Mouse (Mus musculus) adrenal gland, adult 18-20 months (tissue): ENCODE data around the gene Slc30a2. TPM values are rescaled to one million over a fixed set of nuclear protein-coding genes. Genes with fewer than 3 reads are reported as not detected.
A peak's percentile ranks its signal among the peaks of the same experiment; 100 is the strongest.
"Not testable (repeated sequence)": the region's sequence is repeated elsewhere in the genome, so short reads cannot be mapped to it uniquely, and the experiment has no call there.

Source experiments
- DNase-seq, 2 experiments: peaks; one replicate each; pipeline ENCODE4 v3.0.0; 2021 to 2022; ENCODE audit warnings: low spot score in 2 of 2
- total RNA-seq, 2 experiments: library from RNA; stranded (reverse); gene quantifications; 1 replicate in 1 of 2; 2 replicates in 1 of 2; pipeline ENCODE4 v1.2.3; 2021

The Slc30a2 gene
- total RNA-seq, 2 experiments from 2014 or later, result 28.9 to 47.4 TPM

GRCm38 (mm10) chr4:134319074-134319473 is 23.9 kb upstream of the Slc30a2 start:
- DNase-seq, result no peak

- DNase-seq, result no peak
Measured at GRCm38 (mm10) chr4:134319674-134320073, 23.3 kb upstream of the Slc30a2 start.

GRCm38 (mm10) chr4:134321524-134321923 is 21.5 kb upstream of the Slc30a2 start:
- no peak for DNase-seq

- no peak for DNase-seq
Measured at GRCm38 (mm10) chr4:134324655-134325054, 18.3 kb upstream of the Slc30a2 start.

- DNase-seq, result no peak
Measured at GRCm38 (mm10) chr4:134326859-134327530, 16.0 kb upstream of the Slc30a2 start.

- DNase-seq, result no peak
Measured at GRCm38 (mm10) chr4:134328151-134328550, 14.8 kb upstream of the Slc30a2 start.

GRCm38 (mm10) chr4:134328832-134329231 is 14.1 kb upstream of the Slc30a2 start:
- DNase-seq, result no peak

GRCm38 (mm10) chr4:134330281-134330680 is 12.7 kb upstream of the Slc30a2 start:
- no peak for DNase-seq

GRCm38 (mm10) chr4:134341231-134341630 is 1.8 kb upstream of the Slc30a2 start:
- not testable (repeated sequence) for DNase-seq

- DNase-seq, result no peak
Measured at GRCm38 (mm10) chr4:134342213-134342779, 685 bp upstream of the Slc30a2 start.

GRCm38 (mm10) chr4:134344620-134345019 is 1.6 kb downstream of the Slc30a2 start:
- DNase-seq, result no peak

GRCm38 (mm10) chr4:134345802-134346201 is 2.8 kb downstream of the Slc30a2 start:
- DNase-seq, result no peak

GRCm38 (mm10) chr4:134348078-134348477 is 5.1 kb downstream of the Slc30a2 start:
- DNase-seq, result no peak

- DNase-seq, result no peak
Measured at GRCm38 (mm10) chr4:134348545-134348944, 5.6 kb downstream of the Slc30a2 start.

GRCm38 (mm10) chr4:134349829-134350228 is 6.8 kb downstream of the Slc30a2 start:
- no peak for DNase-seq

GRCm38 (mm10) chr4:134350641-134351040 is 7.7 kb downstream of the Slc30a2 start:
- no peak for DNase-seq

- DNase-seq, result no peak
Measured at GRCm38 (mm10) chr4:134351329-134352260, 8.6 kb downstream of the Slc30a2 start.

- no peak for DNase-seq
Measured at GRCm38 (mm10) chr4:134352261-134352707, 9.3 kb downstream of the Slc30a2 start.

GRCm38 (mm10) chr4:134352929-134353328 is 9.9 kb downstream of the Slc30a2 start:
- DNase-seq, result no peak

GRCm38 (mm10) chr4:134353527-134354409 is 10.8 kb downstream of the Slc30a2 start:
- DNase-seq, result peak in 1 of 2 experiments; percentile 36
